Mouse (Mus musculus) hindbrain, embryonic 11.5 days (tissue): ENCODE data around the gene Nrxn1. TPM values are rescaled to one million over a fixed set of nuclear protein-coding genes. Genes with fewer than 3 reads are reported as not detected.
A peak's percentile ranks its signal among the peaks of the same experiment; 100 is the strongest.
"Not testable (repeated sequence)": the region's sequence is repeated elsewhere in the genome, so short reads cannot be mapped to it uniquely, and the experiment has no call there.

Experiments
- ATAC-seq: fragments of 200-750 bp; cut with Nextera tagmentation; 2 replicates; pipeline ENCODE4 v1.8.0; 2017; ENCODE audit warnings: mild to moderate bottlenecking, moderate TSS enrichment, moderate library complexity; ENCODE audit not compliant: low FRiP score
- DNase-seq: peaks from one replicate; pipeline ENCODE4 v3.0.0-alpha.2; 2015; ENCODE audit warnings: low spot score
- H3K27ac ChIP-seq: fragments of 300-500 bp; sonication (generic); 2 replicates; pipeline ENCODE4 v1.5.1; 2014; ENCODE audit warnings: mild to moderate bottlenecking, low read depth, low read length
- H3K27me3 ChIP-seq: fragments of 300-500 bp; sonication (generic); 2 replicates; pipeline ENCODE4 v1.6.1; 2014; ENCODE audit warnings: mild to moderate bottlenecking, low read length, moderate library complexity, mixed read lengths; ENCODE audit not compliant: control insufficient read depth, insufficient read depth
- H3K36me3 ChIP-seq: fragments of 300-500 bp; sonication (generic); 2 replicates; pipeline ENCODE4 v1.6.1; 2014; ENCODE audit warnings: mild to moderate bottlenecking, low read length, moderate library complexity, mixed read lengths; ENCODE audit not compliant: control insufficient read depth, insufficient read depth
- H3K4me1 ChIP-seq: fragments of 300-500 bp; sonication (generic); replicated peaks from 2 replicates; pipeline ENCODE4 v1.6.1; 2014; ENCODE audit warnings: low read length, mixed read lengths; ENCODE audit not compliant: control insufficient read depth, insufficient read depth
- H3K4me2 ChIP-seq: fragments of 300-500 bp; sonication (generic); replicated peaks from 2 replicates; pipeline ENCODE4 v1.6.1; 2014; ENCODE audit warnings: mild to moderate bottlenecking, low read depth, low read length
- H3K4me3 ChIP-seq: fragments of 300-500 bp; sonication (generic); 2 replicates; pipeline ENCODE4 v1.5.1; 2014; ENCODE audit warnings: low read depth, low read length
- H3K9ac ChIP-seq: fragments of 300-500 bp; sonication (generic); 2 replicates; pipeline ENCODE4 v1.6.1; 2014; ENCODE audit warnings: low read depth, low read length
- H3K9me3 ChIP-seq: fragments of 300-500 bp; sonication (generic); 2 replicates; pipeline ENCODE4 v1.6.1; 2016; ENCODE audit warnings: low read length; ENCODE audit not compliant: control insufficient read depth
- WGBS: fragments of 180-500 bp; shearing (Covaris S2); extraction: QIAGEN DNeasy Blood & Tissue Kit; methylation state at CpG from one replicate; pipeline ENCODE4 v1.1.7; 2014; 5-methylcytosine and 5-hydroxymethylcytosine counted together
- polyA plus RNA-seq: library from polyadenylated mRNA; unstranded; fragments of >200 nt; fragmentation: Nextera tagmentation; extraction: Ambion mirVana; gene quantifications from 2 replicates; pipeline ENCODE4 v1.2.1, GENCODE M21; 2014

The Nrxn1 gene
- polyA plus RNA-seq, 1 experiment from 2014 or later, result 25.0 TPM

- ATAC-seq, result no peak
Observed at GRCm38 (mm10) chr17:90253451-90254131, 839.3 kb downstream of the Nrxn1 start.

GRCm38 (mm10) chr17:90252196-90252595 is 840.7 kb downstream of the Nrxn1 start:
- H3K27ac ChIP-seq, result no peak overlapping the region
- H3K4me2 ChIP-seq, result no peak overlapping the region
- no peak overlapping the region for H3K4me3 ChIP-seq
- DNase-seq (no peak), ATAC-seq (no peak)
- H3K9ac ChIP-seq, result no peak overlapping the region
- no peaks in the 10 kb centered on the region for H3K36me3 ChIP-seq
- H3K27me3 ChIP-seq, result no peaks in the 10 kb centered on the region
- WGBS, result 83% methylated on average over 1 of the region's 1 CpGs
- no peaks in the 10 kb centered on the region for H3K9me3 ChIP-seq
- no peaks in the 10 kb centered on the region for H3K4me1 ChIP-seq

More at GRCm38 (mm10) chr17:90253451-90254131, 839.3 kb downstream of the Nrxn1 start:
- Histone ChIP-seq H3K4me1 (no peaks in the 10 kb centered on the region), H3K27ac (no peak overlapping the region), H3K9ac (no peak overlapping the region), H3K4me2 (no peak overlapping the region), H3K9me3 (no peaks in the 10 kb centered on the region), H3K27me3 (no peaks in the 10 kb centered on the region), H3K36me3 (no peaks in the 10 kb centered on the region), H3K4me3 (no peak overlapping the region)
- 65% methylated on average over 5 of the region's 5 CpGs for WGBS
- no peak for DNase-seq

GRCm38 (mm10) chr17:90247071-90247849 is 845.6 kb downstream of the Nrxn1 start:
- WGBS, result 87% methylated on average over 7 of the region's 7 CpGs

GRCm38 (mm10) chr17:90244339-90244738 is 848.5 kb downstream of the Nrxn1 start:
- H3K4me1 ChIP-seq, result no peaks in the 10 kb centered on the region
- ATAC-seq, result no peak
- H3K36me3 ChIP-seq, result no peaks in the 10 kb centered on the region
- no peak overlapping the region for H3K4me2 ChIP-seq
- no peaks in the 10 kb centered on the region for H3K9me3 ChIP-seq
- no peak overlapping the region for H3K9ac ChIP-seq
- no peaks in the 10 kb centered on the region for H3K27me3 ChIP-seq
- WGBS, result 59% methylated on average over 2 of the region's 2 CpGs
- no peak for DNase-seq
- no peak overlapping the region for H3K4me3 ChIP-seq
- H3K27ac ChIP-seq, result no peak overlapping the region

More at GRCm38 (mm10) chr17:90247071-90247849, 845.6 kb downstream of the Nrxn1 start:
- Histone ChIP-seq H3K4me3 (no peak overlapping the region), H3K9me3 (no peaks in the 10 kb centered on the region), H3K27me3 (no peaks in the 10 kb centered on the region), H3K9ac (no peak overlapping the region), H3K36me3 (no peaks in the 10 kb centered on the region), H3K4me1 (no peaks in the 10 kb centered on the region), H3K4me2 (no peak overlapping the region), H3K27ac (no peak overlapping the region)
- DNase-seq, result no peak
- ATAC-seq, result no peak

GRCm38 (mm10) chr17:90238964-90239363 is 853.9 kb downstream of the Nrxn1 start:
- Histone ChIP-seq H3K4me1 (no peaks in the 10 kb centered on the region), H3K4me2 (no peak overlapping the region), H3K27me3 (no peaks in the 10 kb centered on the region), H3K9ac (no peak overlapping the region), H3K4me3 (no peak overlapping the region), H3K27ac (no peak overlapping the region), H3K36me3 (no peaks in the 10 kb centered on the region), H3K9me3 (no peaks in the 10 kb centered on the region)
- DNase-seq (no peak), ATAC-seq (no peak)
- WGBS, result 86% methylated on average over 3 of the region's 3 CpGs

- DNase-seq, result no peak
- H3K4me1 ChIP-seq, result no peaks in the 10 kb centered on the region
- WGBS, result 91% methylated on average over 2 of the region's 2 CpGs
- H3K9me3 ChIP-seq, result no peaks in the 10 kb centered on the region
- ATAC-seq, result no peak
- no peak overlapping the region for H3K4me3 ChIP-seq
- no peaks in the 10 kb centered on the region for H3K27me3 ChIP-seq
- no peaks in the 10 kb centered on the region for H3K36me3 ChIP-seq
- H3K27ac ChIP-seq, result no peak overlapping the region
- no peak overlapping the region for H3K4me2 ChIP-seq
- no peak overlapping the region for H3K9ac ChIP-seq
Observed at GRCm38 (mm10) chr17:90238517-90238916, 854.4 kb downstream of the Nrxn1 start.

- not testable (repeated sequence) for H3K36me3 ChIP-seq, H3K4me3 ChIP-seq, H3K9ac ChIP-seq, H3K27me3 ChIP-seq, DNase-seq, H3K27ac ChIP-seq, H3K4me1 ChIP-seq, H3K4me2 ChIP-seq, H3K9me3 ChIP-seq
- 74% methylated on average over 1 of the region's 1 CpGs for WGBS
- ATAC-seq, result 0 out of 2 replicates have a peak, but pooled peaks have one; percentile 17
Observed at GRCm38 (mm10) chr17:90235674-90236073, 857.2 kb downstream of the Nrxn1 start.

- Histone ChIP-seq H3K4me2 (no peak overlapping the region), H3K9ac (no peak overlapping the region), H3K27me3 (no peaks in the 10 kb centered on the region), H3K4me3 (no peak overlapping the region), H3K9me3 (no peaks in the 10 kb centered on the region), H3K4me1 (no peaks in the 10 kb centered on the region), H3K27ac (no peak overlapping the region), H3K36me3 (no peaks in the 10 kb centered on the region)
- ATAC-seq, result no peak
- DNase-seq, result no peak
- WGBS, result 68% methylated on average over 2 of the region's 2 CpGs
Observed at GRCm38 (mm10) chr17:90234806-90235205, 858.1 kb downstream of the Nrxn1 start.

GRCm38 (mm10) chr17:90208547-90208946 is 884.3 kb downstream of the Nrxn1 start:
- no peak overlapping the region for H3K9ac ChIP-seq
- ATAC-seq (peak; percentile 51), DNase-seq (no peak)
- H3K4me2 ChIP-seq, result no peak overlapping the region
- H3K27ac ChIP-seq, result no peak overlapping the region
- H3K4me3 ChIP-seq, result no peak overlapping the region
- no peaks in the 10 kb centered on the region for H3K4me1 ChIP-seq
- H3K27me3 ChIP-seq, result no peaks in the 10 kb centered on the region
- no peaks in the 10 kb centered on the region for H3K36me3 ChIP-seq
- no peaks in the 10 kb centered on the region for H3K9me3 ChIP-seq
